Mouse (Mus musculus) heart, adult 18-20 months (tissue): ENCODE results near the gene Ugt1a5. TPM values are rescaled to one million over a fixed set of nuclear protein-coding genes. Genes with fewer than 3 reads are reported as not detected.

ENCODE experiments used
- DNase-seq, 2 experiments: peaks; one replicate each; pipeline ENCODE4 v3.0.0; 2021 to 2022; ENCODE audit warnings: mixed read lengths in 1 of 2
- total RNA-seq, 2 experiments: library from RNA; stranded (reverse); gene quantifications; 2 replicates each; pipeline ENCODE4 v1.2.3; 2021

The Ugt1a5 gene
- total RNA-seq, 2 experiments from 2014 or later, result 0.59 TPM; not detected in 1

DNA sequence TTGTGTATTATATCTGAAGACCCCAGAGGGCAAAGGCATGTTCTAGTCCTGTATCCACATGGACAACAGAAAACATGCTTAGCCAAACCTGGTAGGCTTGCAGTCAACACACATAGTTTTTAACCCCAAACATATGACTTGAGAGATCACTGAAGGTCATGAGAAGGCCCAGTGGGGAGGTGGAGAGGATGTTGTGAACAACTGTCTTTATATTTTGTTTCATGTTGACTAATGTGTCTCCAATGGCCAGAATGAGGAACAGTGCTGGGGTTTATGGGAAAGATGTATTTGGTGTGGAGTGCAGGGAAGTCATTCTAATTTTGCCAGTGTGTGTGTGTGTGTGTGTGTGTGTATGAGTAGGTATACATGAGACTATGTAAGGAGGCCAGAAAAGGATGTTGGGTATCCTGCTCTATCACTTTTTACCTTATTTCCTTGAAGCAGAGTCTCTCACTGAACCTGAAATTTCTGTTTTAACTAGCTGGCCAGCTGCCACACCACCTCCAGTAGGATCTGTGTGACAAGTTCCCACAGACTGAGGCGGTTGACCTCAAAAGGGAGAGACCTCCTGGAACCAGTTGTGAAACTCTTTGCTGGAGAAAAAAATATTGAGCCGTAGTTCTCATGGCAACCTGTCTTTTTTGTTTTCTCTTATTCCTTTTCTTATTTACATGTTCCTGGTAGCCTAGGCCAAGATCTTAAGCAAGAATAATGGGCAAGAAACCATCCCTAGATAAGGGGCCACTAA, 58.4 kb downstream of the Ugt1a5 start:
- DNase-seq, result peak; percentile 29 to 49

DNA sequence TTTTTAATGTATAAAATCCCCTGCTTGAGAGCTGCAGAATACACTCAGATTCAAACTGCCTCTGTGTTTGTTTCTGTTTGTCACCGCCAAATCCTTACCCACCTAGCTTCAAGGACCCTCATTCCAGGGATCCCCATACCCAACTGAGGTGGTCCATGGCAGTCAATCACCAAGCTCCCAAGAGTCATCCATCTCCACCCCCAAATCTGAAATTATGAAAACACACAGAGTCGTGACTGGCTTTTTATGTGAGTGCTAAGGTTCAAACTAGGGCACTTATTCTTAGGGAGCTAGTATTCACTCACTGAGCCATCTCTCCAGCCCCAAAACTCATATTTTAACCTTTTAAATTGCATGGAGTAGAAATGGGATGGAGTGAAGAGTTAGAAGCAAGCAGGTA, 59.5 kb downstream of the Ugt1a5 start:
- DNase-seq, result peak in 1 of 2 experiments; percentile 14

DNA sequence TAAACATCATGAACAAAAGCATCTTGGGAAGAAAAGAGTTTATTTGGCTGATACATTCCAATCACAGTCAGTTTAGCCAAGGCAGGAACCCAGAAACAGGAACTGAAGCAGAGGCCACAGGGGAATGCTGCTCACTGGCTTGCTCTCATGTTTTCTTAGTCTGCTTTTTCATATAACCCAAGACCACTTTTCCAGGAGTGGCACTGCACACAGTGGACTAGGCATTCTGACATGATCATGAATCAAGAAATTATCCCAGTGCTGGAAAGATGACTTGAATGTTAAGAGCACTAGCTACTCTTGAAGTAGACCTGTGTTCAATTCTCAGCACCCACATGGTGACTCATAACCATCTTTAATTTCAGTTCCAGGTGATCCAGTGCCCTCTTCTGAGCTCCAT, 59.9 kb downstream of the Ugt1a5 start:
- peak; percentile 3 to 14 for DNase-seq

DNA sequence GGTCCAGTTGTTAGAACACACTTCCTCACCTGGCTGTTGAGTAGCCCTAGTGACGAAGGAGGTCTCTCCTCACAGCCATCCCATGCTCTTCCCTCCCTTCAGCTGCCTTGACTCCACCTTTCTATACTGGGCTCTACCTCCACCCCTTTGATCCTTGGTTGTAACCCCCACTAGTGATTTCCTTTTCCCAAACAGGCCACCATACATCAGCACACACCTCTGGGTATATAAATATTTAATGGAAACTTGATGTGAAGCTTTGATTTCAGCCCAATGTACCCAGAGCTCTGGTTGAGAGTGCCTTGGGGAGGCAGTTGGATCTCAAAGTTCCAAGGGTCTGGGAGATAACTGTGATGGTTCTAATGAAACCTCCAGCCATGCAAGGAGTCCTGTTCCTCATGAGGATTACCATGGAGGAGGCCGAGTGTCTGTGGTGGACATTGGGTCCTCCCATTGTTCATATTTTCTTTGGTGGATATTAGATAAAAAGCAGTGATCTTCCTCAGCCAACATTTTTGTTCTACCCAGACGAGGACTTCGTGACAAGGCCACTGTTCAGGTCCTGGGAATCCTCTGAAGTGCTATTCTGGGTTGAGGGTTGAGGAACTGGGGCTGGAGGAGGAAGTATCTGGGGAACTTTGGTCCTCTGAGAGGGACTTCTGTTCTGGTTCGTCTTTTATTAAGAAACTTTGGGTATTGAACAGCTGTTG, 61.0 kb downstream of the Ugt1a5 start, which contains the start of gene Mroh2a:
Gene Mroh2a, plus strand, starts transcription at position 317 of the 710 bp plus-strand sequence.
- peak; percentile 45 to 78 for DNase-seq

DNA sequence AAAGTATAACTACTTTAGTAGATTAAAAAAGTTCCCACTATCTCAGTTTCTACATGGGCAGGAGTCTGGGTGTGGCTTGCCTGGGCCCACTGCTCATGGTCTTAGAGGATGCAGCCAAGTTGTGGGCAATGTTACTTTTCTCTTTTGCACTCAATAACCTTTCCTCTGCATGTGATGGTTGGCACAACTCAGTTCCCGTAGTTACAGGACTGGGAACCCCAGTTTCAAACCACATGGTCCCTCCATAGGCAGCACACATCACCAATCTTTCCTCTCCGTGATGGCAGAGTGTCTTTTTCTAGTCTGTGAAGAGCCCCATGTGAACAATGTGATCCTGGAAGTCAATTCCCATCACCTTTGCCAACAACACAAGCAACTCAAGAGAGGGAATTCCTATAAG, 61.7 kb downstream of the Ugt1a5 start:
- DNase-seq, result peak; percentile 22 to 24

DNA sequence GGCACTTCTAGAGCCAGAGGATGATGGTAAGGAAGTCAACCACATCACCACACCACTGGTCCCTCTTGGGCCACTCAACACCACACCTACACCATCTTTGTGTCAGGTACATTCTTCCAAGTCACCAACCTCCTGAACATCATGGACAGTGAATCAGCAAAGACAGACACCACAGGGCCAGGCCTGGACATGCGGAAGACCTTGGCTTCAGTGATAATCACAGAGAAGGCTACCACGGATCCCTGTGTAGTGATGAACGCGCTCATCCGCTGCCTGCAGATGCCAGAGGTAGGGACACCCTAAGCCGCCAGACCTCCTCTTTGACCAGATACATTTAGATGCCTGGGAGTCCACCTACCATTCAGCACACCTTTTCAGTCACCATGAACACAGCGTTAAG, 62.3 kb downstream of the Ugt1a5 start:
- DNase-seq, result peak; percentile 6 to 16

DNA sequence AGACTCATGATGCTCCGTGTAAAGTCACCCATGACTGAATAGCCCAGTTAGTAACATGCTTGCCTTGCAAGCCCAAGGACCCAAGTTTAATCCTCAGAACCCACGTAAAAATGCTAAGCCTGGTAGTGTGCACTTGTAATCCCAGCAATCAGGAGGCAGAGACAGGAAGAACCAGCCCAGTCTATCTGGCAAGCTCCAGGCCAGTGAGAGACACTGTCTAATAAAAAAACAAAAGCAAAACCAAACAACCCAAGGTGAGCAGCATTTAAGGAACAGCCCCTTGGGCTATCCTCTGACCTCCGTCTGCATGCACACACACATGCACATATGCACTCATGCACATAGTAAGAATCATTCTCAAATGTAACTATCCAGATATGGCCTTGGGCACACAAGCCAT, 63.8 kb downstream of the Ugt1a5 start:
- DNase-seq, result no peak

DNA sequence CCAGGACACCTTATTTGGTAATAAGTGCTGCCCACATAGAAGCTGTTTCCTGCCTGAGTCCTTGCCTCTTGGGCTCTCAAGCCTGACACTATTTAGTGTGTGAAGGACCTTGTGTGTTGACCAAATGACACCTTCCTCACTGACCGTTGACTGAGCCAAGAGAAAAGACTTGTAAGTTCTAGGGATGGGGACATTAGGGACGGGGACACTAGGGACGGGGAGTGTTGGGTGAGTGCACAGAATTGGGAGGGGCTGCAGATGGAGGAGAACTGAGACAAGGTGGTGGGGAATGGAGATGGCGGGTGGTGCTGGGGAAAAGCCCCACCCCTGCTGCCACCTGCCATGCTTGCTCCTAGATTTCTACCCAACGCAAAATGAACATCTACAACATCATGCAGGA, 64.2 kb downstream of the Ugt1a5 start:
- no peak for DNase-seq

DNA sequence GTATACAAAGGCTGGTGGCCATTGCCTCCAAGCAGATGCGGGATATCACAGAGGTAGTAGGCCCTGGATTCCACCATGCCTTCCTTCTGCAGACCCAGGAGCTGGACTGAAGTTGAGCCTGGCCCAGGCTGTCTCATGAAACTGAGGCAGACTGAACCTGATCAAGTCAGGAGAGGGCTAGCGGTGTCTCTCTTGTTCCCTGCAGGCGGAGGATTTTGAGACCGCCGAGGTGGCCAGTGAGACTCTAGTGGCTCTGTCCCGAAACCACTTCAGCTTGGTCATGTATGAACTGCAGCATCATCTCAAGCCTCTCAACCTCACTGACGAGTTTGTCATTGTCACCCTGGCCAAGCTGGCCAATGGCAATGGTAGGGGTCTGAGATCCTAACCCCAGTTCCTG, 64.6 kb downstream of the Ugt1a5 start:
- no peak for DNase-seq

DNA sequence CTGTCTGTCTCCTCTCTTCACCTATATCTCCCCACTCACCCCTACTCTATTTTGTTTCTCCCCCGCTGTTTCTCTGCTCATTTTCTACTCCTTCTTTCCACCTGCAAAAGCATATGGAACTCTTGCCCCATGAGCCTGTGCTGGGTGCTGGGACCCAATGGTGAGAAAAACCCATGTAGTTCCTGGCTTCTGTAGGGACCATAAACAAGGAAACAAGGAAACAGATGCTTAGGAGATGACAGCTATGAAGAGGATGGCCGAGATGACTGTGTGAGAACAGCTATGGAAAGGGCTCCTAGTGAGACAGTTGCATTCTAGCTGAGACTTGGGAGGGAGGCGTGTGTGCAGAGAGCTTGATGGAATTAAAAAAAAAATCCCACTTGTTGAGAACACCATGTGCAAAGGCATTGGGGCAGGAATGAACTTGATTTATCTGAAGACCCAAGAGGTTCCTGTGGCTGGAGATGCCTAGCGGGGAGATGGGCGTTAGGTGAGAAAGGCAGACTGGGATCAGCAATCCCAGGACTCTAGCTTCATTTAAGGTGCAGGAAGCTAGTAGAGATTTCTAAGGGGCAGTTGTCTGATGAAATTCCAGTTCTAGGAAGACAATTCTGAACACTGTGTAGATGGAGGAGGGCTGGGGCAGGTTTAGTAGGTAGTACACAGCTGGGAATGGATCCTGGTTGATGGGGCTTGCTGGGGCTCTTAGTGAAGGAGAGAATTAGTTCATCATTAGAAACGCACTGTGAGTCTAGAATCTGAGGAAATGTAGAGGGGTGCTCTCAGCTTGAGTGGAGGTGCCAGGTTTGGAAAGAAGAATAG, 65.4 kb downstream of the Ugt1a5 start:
- DNase-seq, result no peak

DNA sequence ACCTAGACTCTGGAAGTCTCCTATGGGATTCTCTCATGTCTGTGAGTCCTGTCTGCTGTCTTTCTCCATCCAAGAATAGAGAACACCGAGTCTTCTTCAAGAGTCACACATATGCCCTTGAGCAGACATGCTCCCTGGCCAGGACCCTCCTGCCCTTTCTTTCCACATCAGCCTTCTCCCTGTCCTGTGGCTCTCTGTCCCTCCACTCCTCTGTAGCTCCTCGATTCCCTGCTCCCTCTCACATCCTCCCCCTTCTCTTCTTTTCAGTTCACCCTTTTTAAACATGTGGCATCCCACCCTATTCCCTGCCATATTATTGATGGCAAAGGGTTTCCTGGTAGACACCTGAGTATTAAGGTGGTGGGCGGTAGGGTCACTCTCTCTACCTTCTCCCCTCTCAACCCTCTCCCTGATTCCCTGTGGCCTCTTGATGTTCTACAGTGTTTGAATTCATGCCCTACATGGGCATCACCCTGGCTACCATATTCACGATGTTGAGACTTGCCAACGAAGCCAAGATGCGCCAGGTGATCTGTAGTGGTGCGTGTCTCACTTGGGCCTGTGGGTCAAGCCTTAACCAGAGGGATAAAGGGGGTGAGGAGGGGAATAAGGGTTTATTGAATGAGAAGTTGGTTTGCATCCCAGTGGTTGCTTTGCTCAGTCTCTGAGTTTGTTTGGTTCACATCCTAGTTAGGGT, 66.1 kb downstream of the Ugt1a5 start:
- no peak for DNase-seq

DNA sequence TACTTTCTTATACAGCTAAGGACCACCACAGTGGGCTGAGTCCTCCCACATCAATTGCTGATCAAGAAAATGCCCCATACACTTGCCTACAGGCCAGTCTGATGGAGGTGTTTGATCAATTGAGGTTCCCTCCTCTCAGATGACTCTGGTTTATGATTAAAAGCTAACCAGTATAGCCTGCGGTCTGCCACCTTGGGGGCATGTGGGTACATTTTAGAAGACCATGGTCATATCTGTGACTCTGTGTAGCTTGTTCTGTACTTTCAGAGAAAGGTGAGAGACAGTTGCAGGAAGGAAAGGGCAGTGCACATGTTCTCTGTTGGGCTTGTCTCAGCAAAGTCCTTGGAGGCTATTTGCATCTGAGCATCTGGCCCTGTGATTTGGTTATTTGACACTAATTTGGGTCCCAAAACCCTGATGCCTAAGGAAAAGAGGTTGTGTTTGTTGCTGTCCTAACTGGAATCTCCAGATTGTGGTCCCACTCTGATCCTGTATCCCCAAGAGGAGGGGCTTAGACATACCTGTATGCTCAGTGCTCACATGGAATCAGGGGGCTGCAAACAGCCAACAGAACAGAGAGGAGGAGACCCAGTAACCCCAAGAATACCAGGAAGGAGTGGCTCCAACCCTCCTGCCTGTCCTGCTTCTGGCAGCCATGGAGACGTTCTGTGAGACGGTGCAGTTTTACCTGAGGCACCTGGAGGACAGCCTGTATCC, 67.0 kb downstream of the Ugt1a5 start:
- DNase-seq, result no peak

DNA sequence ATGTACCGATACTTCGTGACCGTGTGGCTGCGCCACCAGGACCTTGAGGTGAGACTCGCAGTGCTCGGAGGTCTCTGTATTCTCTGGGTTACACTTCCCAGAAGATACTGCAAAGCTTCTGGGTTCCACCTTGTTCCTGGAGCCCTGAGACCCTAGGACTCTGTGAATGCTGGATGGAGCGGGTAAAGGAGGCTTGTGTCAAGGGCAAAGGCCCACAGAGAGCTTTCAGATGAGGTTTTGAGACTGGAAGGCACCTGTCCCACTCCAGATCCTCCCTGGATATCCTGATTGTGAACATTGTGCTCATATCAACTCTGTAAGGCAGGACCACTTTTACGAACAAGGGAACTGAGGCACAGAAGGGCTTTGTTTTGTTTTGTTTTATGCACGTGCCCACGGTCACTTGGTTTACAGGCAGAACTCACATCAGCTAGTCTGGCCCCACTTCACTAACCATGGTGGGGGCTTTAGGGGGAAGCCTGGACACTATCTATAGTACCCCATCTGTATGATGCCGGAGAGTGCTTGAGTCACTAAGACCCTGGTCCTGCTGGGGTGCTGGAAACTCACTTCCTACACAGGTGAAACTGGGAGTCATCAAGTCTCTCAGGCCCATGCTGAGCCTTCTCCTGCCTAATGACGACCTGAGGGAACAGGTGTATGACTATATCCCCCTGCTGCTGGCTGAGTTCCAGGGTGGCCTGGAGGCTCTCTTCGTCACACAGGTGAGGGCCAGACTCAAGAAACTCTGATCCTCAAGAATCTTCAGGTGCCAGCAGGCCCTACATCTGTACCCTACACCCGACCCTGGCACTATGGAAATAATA, 67.8 kb downstream of the Ugt1a5 start:
- no peak for DNase-seq

DNA sequence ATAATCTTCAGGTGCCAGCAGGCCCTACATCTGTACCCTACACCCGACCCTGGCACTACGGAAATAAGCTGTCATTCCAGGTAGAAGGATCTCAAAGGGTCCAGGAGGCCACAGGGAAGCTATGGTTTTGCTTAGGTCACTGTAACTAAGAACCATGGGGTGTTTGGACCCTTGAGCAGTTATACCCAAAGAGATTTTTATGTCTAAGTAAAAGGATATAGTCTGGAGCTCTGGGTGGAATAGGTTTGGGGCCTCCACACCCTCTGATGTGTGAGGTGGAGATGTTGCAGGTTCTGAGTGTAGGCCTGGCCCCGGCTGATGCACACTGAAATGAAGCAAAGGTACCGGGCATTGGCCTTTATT, 68.4 kb downstream of the Ugt1a5 start:
- DNase-seq, result no peak

DNA sequence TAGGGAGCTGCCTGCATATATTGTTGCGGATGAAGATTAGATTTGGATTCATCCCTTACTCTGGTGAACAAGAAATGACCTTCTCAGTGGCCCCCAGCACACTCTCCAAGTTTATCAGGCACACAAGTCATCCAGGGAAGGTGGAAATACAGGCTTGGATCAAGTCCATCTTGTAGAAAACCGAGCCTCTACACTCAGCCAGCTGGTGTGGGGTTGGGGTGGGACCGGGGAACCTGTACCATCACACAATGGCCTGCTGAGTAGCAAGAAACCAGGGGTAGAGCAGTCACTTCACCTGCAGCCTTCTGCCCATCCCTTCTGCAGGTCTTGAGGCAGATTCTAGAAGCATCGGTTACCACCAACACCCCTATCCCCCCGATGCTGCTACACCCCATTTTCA, 68.8 kb downstream of the Ugt1a5 start:
- DNase-seq, result no peak

DNA sequence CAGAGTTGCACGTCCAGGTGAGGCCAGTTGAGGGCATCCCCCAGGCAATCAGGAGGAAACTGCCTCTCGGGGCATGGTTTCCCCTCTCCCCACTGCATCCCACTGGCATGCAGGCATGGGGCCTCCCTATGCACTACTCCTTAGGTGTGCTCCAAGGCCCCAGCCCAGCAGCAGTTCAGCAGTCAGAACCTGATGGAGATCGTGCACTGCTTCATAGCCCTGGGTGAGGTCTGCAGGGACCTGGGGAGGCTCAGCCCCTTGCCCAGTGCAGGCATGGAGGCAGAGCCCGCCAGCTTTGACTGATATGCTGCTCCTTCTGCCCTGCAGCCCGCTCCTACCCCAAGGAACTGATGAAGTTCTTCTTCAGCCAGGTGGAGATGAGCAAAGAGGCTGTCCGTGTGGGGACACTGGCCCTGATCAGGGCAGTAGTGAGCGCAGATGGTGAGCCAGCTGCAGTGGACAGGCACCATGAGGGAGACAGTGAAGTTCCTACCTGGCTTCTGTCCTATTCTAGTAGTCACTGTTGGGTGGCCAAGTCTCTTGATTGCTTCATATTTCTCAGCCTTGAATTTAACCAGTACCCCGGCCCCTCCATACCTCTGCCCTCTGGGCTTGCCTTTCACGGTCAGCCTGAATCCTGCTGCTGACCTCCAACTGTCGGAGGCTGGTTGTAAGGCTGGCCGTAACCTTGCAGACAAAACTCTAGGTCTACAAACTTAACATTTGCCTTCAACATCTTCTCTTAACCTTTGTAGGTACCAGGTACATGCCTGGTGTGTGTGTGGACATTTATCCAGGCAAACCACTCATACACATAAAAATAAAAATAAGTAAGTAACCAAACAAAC, 69.5 kb downstream of the Ugt1a5 start:
- DNase-seq, result no peak

DNA sequence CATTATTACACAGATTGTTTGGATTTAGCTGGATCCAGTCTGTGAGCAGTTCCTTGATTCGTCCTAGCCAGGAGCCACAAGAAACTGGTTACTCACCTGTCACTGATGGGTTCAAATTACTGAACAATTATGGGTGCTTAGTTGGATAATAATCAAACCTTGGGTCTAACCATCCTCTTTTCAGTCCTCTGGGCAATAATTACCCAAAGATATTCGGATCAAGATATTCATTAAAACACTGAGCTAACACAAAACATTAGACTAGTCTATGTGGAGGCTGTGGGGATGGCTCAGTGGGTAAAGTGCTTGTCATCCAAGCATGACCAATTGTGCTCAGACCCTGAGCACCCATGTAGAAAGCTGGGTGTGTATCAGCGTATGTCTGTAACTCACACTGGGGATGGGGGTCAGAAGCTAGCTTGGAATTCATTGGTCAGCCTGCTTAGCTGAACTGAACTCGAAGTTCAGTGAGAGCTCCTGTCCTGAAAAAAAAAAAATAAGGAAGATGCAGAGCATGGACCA, 70.1 kb downstream of the Ugt1a5 start:
- no peak for DNase-seq

DNA sequence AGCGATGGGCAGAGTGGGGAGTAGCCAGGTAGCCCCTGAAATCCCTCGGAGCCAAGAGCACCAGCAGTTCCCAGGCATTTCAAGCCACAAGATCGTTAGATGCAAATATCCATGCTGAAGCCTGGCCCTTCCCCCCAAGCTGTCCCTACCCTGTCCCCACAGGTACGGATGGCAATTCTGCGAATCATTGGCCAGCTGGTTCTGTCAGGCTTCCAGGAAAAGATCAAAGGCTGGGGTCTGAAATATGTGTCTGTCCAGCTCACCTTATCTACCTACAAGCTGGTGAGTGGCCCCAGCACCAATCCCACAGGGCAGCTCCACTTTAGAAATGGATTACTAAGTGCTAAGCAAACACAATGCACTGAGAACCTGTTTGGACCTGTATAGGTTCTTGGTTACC, 71.5 kb downstream of the Ugt1a5 start:
- DNase-seq, result no peak

DNA sequence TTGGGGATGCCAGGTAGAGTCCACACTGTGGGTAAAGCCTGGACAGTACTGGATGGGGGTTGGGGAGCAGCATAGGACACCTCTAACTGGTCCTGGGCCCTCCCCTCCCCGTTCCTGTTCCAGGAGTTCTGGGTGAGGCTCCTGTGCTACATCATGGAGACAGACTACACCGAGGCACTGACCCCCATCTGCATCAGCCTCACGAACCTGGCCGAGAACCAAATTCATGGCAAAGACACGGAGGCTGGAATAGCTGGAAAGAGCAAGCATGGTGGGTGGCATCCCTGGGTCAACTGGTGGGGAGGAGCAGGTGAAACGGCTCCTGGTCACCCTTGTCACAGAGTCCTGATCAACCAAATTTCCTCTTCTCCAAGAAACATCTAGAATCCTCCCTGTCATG, 73.0 kb downstream of the Ugt1a5 start:
- DNase-seq, result no peak

DNA sequence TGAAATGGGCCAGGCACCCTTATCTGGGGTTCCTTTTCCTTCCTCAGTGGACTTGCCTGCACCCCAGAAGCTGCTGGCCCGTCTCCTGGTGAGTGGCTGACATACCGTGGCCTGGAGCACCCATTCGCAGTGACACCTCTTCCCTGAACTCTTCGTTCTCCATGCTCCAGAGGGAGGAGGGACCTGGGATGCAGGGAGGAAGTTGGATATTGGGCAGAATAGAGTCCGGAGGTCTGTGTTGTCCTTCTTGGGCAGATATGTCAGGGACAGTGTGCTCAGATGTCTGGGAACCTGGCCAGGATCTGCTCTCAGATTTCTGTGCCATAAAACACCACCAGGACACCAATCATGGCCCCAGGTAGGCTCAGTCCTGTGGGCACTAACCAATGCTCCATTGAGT, 74.3 kb downstream of the Ugt1a5 start:
- DNase-seq, result no peak
